Mouse (Mus musculus) right cerebral cortex, postnatal 25 days (tissue): ENCODE results near the gene Nipa2.
"Not testable (repeated sequence)": the region's sequence is repeated elsewhere in the genome, so short reads cannot be mapped to it uniquely, and the experiment has no call there.

Experiments
- DNase-seq: peaks from one replicate; pipeline ENCODE4 v3.0.0; 2022

The Nipa2 gene

GRCm38 (mm10) chr7:55935025-55935424, 27.3 kb downstream of the Nipa2 start:
- DNase-seq = no peak

GRCm38 (mm10) chr7:55928649-55929048, 33.6 kb downstream of the Nipa2 start:
- no peak for DNase-seq

GRCm38 (mm10) chr7:55927262-55927661, 35.0 kb downstream of the Nipa2 start:
- no peak for DNase-seq

- DNase-seq = not testable (repeated sequence)
These were observed 43.9 kb downstream of the Nipa2 start for GRCm38 (mm10) chr7:55918365-55918764.

- no peak for DNase-seq
These were observed 50.2 kb downstream of the Nipa2 start for GRCm38 (mm10) chr7:55912118-55912517.

GRCm38 (mm10) chr7:55911371-55911770, 50.9 kb downstream of the Nipa2 start:
- no peak for DNase-seq

- DNase-seq = no peak
These were observed 51.9 kb downstream of the Nipa2 start for GRCm38 (mm10) chr7:55910356-55910755.

- no peak for DNase-seq
These were observed 52.8 kb downstream of the Nipa2 start for GRCm38 (mm10) chr7:55909519-55909918.

GRCm38 (mm10) chr7:55905449-55905848, 56.8 kb downstream of the Nipa2 start:
- DNase-seq = no peak

- DNase-seq = no peak
These were observed 58.5 kb downstream of the Nipa2 start for GRCm38 (mm10) chr7:55903766-55904165.

GRCm38 (mm10) chr7:55891797-55892196, 70.5 kb downstream of the Nipa2 start:
- DNase-seq = no peak

- no peak for DNase-seq
These were observed 71.5 kb downstream of the Nipa2 start for GRCm38 (mm10) chr7:55890731-55891130.

GRCm38 (mm10) chr7:55889996-55890395, 72.3 kb downstream of the Nipa2 start:
- DNase-seq = no peak

GRCm38 (mm10) chr7:55888603-55889002, 73.7 kb downstream of the Nipa2 start:
- DNase-seq = no peak
